Mouse (Mus musculus): ENCODE measurements around the gene Rnd1. TPM values are rescaled to one million over a fixed set of nuclear protein-coding genes. Genes with fewer than 3 reads are reported as not detected.

Gene Rnd1
- polyA plus RNA-seq, 1 experiment from 2014 or later, result 0.99 TPM

GRCm38 (mm10) chr15:98685926-98686325, 8.7 kb upstream of the Rnd1 start:
- ATAC-seq (ENCODE audit: insufficient read depth, low FRiP score), result no peak
- no peak overlapping the region for H3K27ac ChIP-seq (ENCODE audit: low read length)
- WGBS, result 65% methylated on average over 3 of the region's 3 CpGs

DNA sequence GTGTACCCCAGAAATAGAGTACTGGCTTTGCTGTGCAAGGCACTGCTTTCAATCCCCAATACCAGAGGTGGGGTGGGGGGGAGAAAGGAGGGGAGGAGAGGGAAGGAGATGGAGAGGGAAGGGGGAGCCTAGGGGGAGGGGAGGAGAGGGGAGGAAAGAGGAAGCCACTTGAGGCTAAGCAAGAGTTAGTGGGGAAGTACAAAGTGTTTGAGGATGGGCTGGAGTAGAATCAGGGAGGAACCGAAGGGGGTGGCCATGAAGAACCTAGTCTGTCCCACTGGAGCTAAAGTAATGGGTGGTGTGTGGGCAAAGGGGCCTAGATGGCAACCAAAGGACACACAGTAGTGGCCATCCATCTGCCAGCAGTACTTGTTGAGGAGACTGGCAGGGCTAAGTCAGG, 6.5 kb upstream of the Rnd1 start:
- no peak overlapping the region for H3K9ac ChIP-seq (ENCODE audit: low read length)
- ATAC-seq (ENCODE audit: insufficient read depth, low FRiP score), result no peak
- no peaks in the 10 kb centered on the region for H3K4me1 ChIP-seq (ENCODE audit: control insufficient read depth, insufficient read depth, low read length)
- 78% methylated on average over 1 of the region's 1 CpGs for WGBS
- no peaks in the 10 kb centered on the region for H3K9me3 ChIP-seq (replicated peaks; ENCODE audit: control insufficient read depth, low read length)
- no peak overlapping the region for H3K4me3 ChIP-seq (replicated peaks; ENCODE audit: low read length)
- H3K36me3 ChIP-seq (ENCODE audit: control insufficient read depth, insufficient read depth, low read length), result no peaks in the 10 kb centered on the region
- H3K27ac ChIP-seq (ENCODE audit: low read length), result no peak overlapping the region
- H3K4me2 ChIP-seq (ENCODE audit: low read depth, low read length), result no peak overlapping the region
- H3K27me3 ChIP-seq (ENCODE audit: control insufficient read depth, insufficient read depth, low read length), result no peaks in the 10 kb centered on the region

More at GRCm38 (mm10) chr15:98685926-98686325, 8.7 kb upstream of the Rnd1 start:
- Histone ChIP-seq H3K4me3 (replicated peaks; ENCODE audit: low read length) (no peak overlapping the region), H3K9ac (ENCODE audit: low read length) (no peak overlapping the region), H3K4me2 (ENCODE audit: low read depth, low read length) (no peak overlapping the region), H3K27me3 (ENCODE audit: control insufficient read depth, insufficient read depth, low read length) (no peaks in the 10 kb centered on the region), H3K36me3 (ENCODE audit: control insufficient read depth, insufficient read depth, low read length) (no peaks in the 10 kb centered on the region), H3K4me1 (ENCODE audit: control insufficient read depth, insufficient read depth, low read length) (no peaks in the 10 kb centered on the region), H3K9me3 (replicated peaks; ENCODE audit: control insufficient read depth, low read length) (no peaks in the 10 kb centered on the region)

GRCm38 (mm10) chr15:98683177-98683576, 5.9 kb upstream of the Rnd1 start:
- Histone ChIP-seq H3K4me2 (ENCODE audit: low read depth, low read length) (no peak overlapping the region), H3K4me3 (replicated peaks; ENCODE audit: low read length) (no peak overlapping the region), H3K27ac (ENCODE audit: low read length) (no peak overlapping the region), H3K4me1 (ENCODE audit: control insufficient read depth, insufficient read depth, low read length) (no peaks in the 10 kb centered on the region), H3K36me3 (ENCODE audit: control insufficient read depth, insufficient read depth, low read length) (no peaks in the 10 kb centered on the region), H3K9me3 (replicated peaks; ENCODE audit: control insufficient read depth, low read length) (no peaks in the 10 kb centered on the region), H3K9ac (ENCODE audit: low read length) (no peak overlapping the region), H3K27me3 (ENCODE audit: control insufficient read depth, insufficient read depth, low read length) (no peaks in the 10 kb centered on the region)
- 52% methylated on average over 10 of the region's 10 CpGs for WGBS
- no peak for ATAC-seq (ENCODE audit: insufficient read depth, low FRiP score)

GRCm38 (mm10) chr15:98681633-98682032, 4.4 kb upstream of the Rnd1 start:
- 74% methylated on average over 7 of the region's 7 CpGs for WGBS
- Histone ChIP-seq H3K36me3 (ENCODE audit: control insufficient read depth, insufficient read depth, low read length) (no peaks in the 10 kb centered on the region), H3K9me3 (replicated peaks; ENCODE audit: control insufficient read depth, low read length) (no peaks in the 10 kb centered on the region), H3K27me3 (ENCODE audit: control insufficient read depth, insufficient read depth, low read length) (peaks cover 11% of the 10 kb centered on the region), H3K4me3 (replicated peaks; ENCODE audit: low read length) (no peak overlapping the region), H3K4me1 (ENCODE audit: control insufficient read depth, insufficient read depth, low read length) (peaks cover 4% of the 10 kb centered on the region; the same call in 1 of the 2 replicates), H3K9ac (ENCODE audit: low read length) (no peak overlapping the region), H3K4me2 (ENCODE audit: low read depth, low read length) (no peak overlapping the region), H3K27ac (ENCODE audit: low read length) (no peak overlapping the region)
- no peak for ATAC-seq (ENCODE audit: insufficient read depth, low FRiP score)

GRCm38 (mm10) chr15:98680660-98681059, 3.4 kb upstream of the Rnd1 start:
- peaks cover 12% of the 10 kb centered on the region for H3K4me1 ChIP-seq (ENCODE audit: control insufficient read depth, insufficient read depth, low read length)
- H3K27me3 ChIP-seq (ENCODE audit: control insufficient read depth, insufficient read depth, low read length), result peaks cover 19% of the 10 kb centered on the region
- no peaks in the 10 kb centered on the region for H3K9me3 ChIP-seq (replicated peaks; ENCODE audit: control insufficient read depth, low read length)
- ATAC-seq (ENCODE audit: insufficient read depth, low FRiP score), result no peak
- no peak overlapping the region for H3K27ac ChIP-seq (ENCODE audit: low read length)
- H3K4me2 ChIP-seq (ENCODE audit: low read depth, low read length), result no peak overlapping the region
- no peak overlapping the region for H3K4me3 ChIP-seq (replicated peaks; ENCODE audit: low read length)
- H3K9ac ChIP-seq (ENCODE audit: low read length), result no peak overlapping the region
- 81% methylated on average over 8 of the region's 8 CpGs for WGBS
- no peaks in the 10 kb centered on the region for H3K36me3 ChIP-seq (ENCODE audit: control insufficient read depth, insufficient read depth, low read length)

DNA sequence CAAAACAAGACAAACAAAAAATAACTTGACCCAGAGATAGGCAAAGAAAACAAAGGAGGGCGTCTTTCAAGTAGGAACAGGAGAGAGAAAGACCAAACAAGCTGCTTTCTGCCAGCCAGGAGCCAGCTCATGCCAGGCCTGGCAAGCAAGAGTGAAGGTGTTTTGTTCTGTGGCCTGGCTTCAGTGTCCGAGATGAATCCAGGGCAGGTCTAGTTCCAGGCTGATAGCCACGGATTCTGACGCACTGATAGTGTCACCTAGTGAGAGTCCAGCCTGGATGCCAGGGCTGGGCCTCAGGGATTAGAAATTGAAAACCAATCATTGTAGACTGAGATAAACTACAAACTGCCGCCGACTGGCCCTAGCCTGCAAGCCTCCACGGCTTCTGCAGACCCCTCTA, 716 bp upstream of the Rnd1 start:
- no peak for ATAC-seq (ENCODE audit: insufficient read depth, low FRiP score)
- no peak overlapping the region for H3K9ac ChIP-seq (ENCODE audit: low read length)
- peaks cover 37% of the 10 kb centered on the region for H3K27me3 ChIP-seq (ENCODE audit: control insufficient read depth, insufficient read depth, low read length)
- H3K4me3 ChIP-seq (replicated peaks; ENCODE audit: low read length), result no peak overlapping the region
- H3K9me3 ChIP-seq (replicated peaks; ENCODE audit: control insufficient read depth, low read length), result no peaks in the 10 kb centered on the region
- H3K4me1 ChIP-seq (ENCODE audit: control insufficient read depth, insufficient read depth, low read length), result peaks cover 12% of the 10 kb centered on the region
- no peak overlapping the region for H3K27ac ChIP-seq (ENCODE audit: low read length)
- 59% methylated on average over 7 of the region's 7 CpGs for WGBS
- H3K4me2 ChIP-seq (ENCODE audit: low read depth, low read length), result no peak overlapping the region
- no peaks in the 10 kb centered on the region for H3K36me3 ChIP-seq (ENCODE audit: control insufficient read depth, insufficient read depth, low read length)

DNA sequence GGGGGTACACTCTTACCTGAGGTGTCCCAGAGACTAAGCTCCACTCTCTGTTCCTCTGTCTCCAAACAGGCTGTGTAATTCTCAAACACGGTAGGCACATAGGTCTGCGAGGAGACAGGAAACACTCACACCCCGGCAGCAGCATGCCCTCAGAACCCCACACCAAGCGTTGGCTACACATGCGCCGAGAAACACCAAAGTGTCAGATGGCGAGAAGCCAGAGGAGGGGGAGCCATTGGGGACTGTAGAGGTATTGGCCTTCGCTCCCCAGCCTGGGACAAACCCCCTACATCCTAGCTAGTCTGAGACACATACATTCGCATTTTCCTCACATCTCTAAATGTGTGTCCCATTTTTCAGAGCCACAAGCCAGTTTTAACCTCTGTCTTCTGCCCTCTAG, 790 bp downstream of the Rnd1 start:
- WGBS, result 4% methylated on average over 9 of the region's 9 CpGs
- H3K4me2 ChIP-seq (ENCODE audit: low read depth, low read length), result peak overlapping the region; percentile 83
- H3K4me1 ChIP-seq (ENCODE audit: control insufficient read depth, insufficient read depth, low read length), result peaks cover 12% of the 10 kb centered on the region
- H3K27ac ChIP-seq (ENCODE audit: low read length), result no peak overlapping the region
- H3K9me3 ChIP-seq (replicated peaks; ENCODE audit: control insufficient read depth, low read length), result no peaks in the 10 kb centered on the region
- H3K36me3 ChIP-seq (ENCODE audit: control insufficient read depth, insufficient read depth, low read length), result no peaks in the 10 kb centered on the region
- ATAC-seq (ENCODE audit: insufficient read depth, low FRiP score), result no peak
- H3K4me3 ChIP-seq (replicated peaks; ENCODE audit: low read length), result peak overlapping the region; percentile 41
- peaks cover 37% of the 10 kb centered on the region for H3K27me3 ChIP-seq (ENCODE audit: control insufficient read depth, insufficient read depth, low read length)
- no peak overlapping the region for H3K9ac ChIP-seq (ENCODE audit: low read length)

GRCm38 (mm10) chr15:98675634-98676250, 1.5 kb downstream of the Rnd1 start:
- no peak overlapping the region for H3K27ac ChIP-seq (ENCODE audit: low read length)
- no peaks in the 10 kb centered on the region for H3K9me3 ChIP-seq (replicated peaks; ENCODE audit: control insufficient read depth, low read length)
- 7% methylated on average over 14 of the region's 14 CpGs for WGBS
- no peaks in the 10 kb centered on the region for H3K36me3 ChIP-seq (ENCODE audit: control insufficient read depth, insufficient read depth, low read length)
- peak overlapping the region; percentile 17; the same call in 1 of the 2 replicates for H3K4me3 ChIP-seq (replicated peaks; ENCODE audit: low read length)
- H3K9ac ChIP-seq (ENCODE audit: low read length), result peak overlapping the region; percentile 43; the same call in 1 of the 2 replicates
- H3K4me1 ChIP-seq (ENCODE audit: control insufficient read depth, insufficient read depth, low read length), result peaks cover 12% of the 10 kb centered on the region
- no peak for ATAC-seq (ENCODE audit: insufficient read depth, low FRiP score)
- H3K27me3 ChIP-seq (ENCODE audit: control insufficient read depth, insufficient read depth, low read length), result peaks cover 37% of the 10 kb centered on the region
- peak overlapping the region; percentile 83; the same call in 1 of the 2 replicates for H3K4me2 ChIP-seq (ENCODE audit: low read depth, low read length)

- Histone ChIP-seq H3K4me3 (replicated peaks; ENCODE audit: low read length) (no peak overlapping the region), H3K27ac (ENCODE audit: low read length) (no peak overlapping the region), H3K27me3 (ENCODE audit: control insufficient read depth, insufficient read depth, low read length) (peaks cover 37% of the 10 kb centered on the region), H3K4me1 (ENCODE audit: control insufficient read depth, insufficient read depth, low read length) (peaks cover 12% of the 10 kb centered on the region), H3K9ac (ENCODE audit: low read length) (peak overlapping the region; percentile 43; the same call in 1 of the 2 replicates), H3K36me3 (ENCODE audit: control insufficient read depth, insufficient read depth, low read length) (no peaks in the 10 kb centered on the region), H3K4me2 (ENCODE audit: low read depth, low read length) (no peak overlapping the region), H3K9me3 (replicated peaks; ENCODE audit: control insufficient read depth, low read length) (no peaks in the 10 kb centered on the region)
- WGBS, result 23% methylated on average over 11 of the region's 11 CpGs
- ATAC-seq (ENCODE audit: insufficient read depth, low FRiP score), result no peak
Observed at GRCm38 (mm10) chr15:98674994-98675545, 2.2 kb downstream of the Rnd1 start.
